7 mouse cellular contexts compared by ENCODE assay signal in the genomic region with DNA sequence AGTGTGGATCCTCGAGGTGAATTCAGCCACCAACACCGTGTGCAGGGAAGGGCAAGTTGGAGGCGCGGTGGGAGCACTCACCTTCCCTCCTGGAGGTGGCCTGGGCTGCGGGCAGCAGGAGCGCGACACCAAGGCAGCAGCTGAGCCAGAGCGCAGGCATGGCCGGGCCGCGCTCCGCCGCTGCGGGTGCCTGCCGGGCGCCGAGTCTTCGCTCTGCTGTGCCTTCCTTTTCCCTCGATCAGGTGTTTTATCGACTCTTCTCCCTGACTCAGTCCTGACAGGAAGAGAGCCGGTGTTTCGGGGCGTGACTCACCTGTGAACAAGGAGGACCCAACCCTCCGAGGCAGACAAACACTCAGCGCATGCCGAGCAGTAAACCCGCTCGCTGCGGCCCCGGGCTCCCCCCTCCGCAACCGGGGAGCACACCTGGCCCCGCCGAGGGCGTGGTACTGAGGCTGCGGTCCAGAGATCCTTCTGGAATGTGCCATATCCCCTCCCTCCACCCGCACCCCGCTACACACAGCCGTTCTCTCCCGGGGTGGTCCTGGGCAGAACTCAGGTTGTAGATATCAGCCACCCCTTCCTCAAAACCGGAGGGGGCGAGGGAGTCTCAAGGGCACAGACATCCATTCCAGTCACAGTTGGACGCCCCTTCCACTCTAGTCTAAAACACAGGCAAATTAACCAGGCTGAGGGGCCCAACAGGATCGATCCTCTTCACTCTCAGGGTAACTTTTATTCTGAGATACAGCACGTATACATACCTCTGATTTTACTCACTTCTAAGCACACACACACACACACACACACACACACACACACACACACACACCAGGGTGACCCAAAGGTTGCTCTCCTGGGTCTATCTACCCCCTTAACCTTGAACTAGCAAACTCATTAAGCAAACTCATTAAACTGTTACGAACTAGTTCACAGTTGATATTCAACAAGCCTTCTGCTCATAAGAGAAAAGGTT. TPM values are rescaled to one million over a fixed set of nuclear protein-coding genes. Genes with fewer than 3 reads are reported as not detected.
DNase-seq lines count a peak whose midpoint lies in the region; ATAC-seq and TF ChIP-seq lines count a peak whose summit lies in the region.

A gene (minus strand): TSS at position 620 of the 976 bp plus-strand sequence.

- peak; percentile 25 for DNase-seq in adrenal gland, adult 2 months
- no peak for DNase-seq in liver, embryonic 13.5 days
- no peak for DNase-seq in gastrocnemius, postnatal 10 days

- H3K4me2 ChIP-seq in intestine, embryonic 15.5 days (replicated peaks) = peak within 1 kb of the TSS; percentile 81
- peak within 1 kb of the TSS; percentile 53 for H3K4me2 ChIP-seq in liver, embryonic 13.5 days
- peak within 1 kb of the TSS; percentile 76 for H3K4me2 ChIP-seq in neural tube, embryonic 14.5 days (ENCODE audit: low read depth, low read length)

- peak within 1 kb of the TSS; percentile 5; the same call in 1 of the 2 replicates for H3K4me3 ChIP-seq in embryonic fibroblast, embryonic 13.5 days (ENCODE audit: insufficient read depth, low read length)
- peak within 1 kb of the TSS; percentile 46 for H3K4me3 ChIP-seq in intestine, embryonic 15.5 days (replicated peaks)
- H3K4me3 ChIP-seq in liver, embryonic 13.5 days (replicated peaks) = peak within 1 kb of the TSS; percentile 32
- peak within 1 kb of the TSS; percentile 39 for H3K4me3 ChIP-seq in neural tube, embryonic 14.5 days (ENCODE audit: low read depth, low read length)

- 4% methylated on average over 46 of the region's 46 CpGs for WGBS in intestine, embryonic 15.5 days
- WGBS in liver, embryonic 13.5 days (ENCODE audit: insufficient replicate concordance) = 4% methylated on average over 44 of the region's 46 CpGs
- 4% methylated on average over 46 of the region's 46 CpGs for WGBS in neural tube, embryonic 14.5 days

- H3K27ac ChIP-seq in embryonic fibroblast, embryonic 13.5 days (ENCODE audit: insufficient read depth, low read length) = no peak within 1 kb of the TSS
- peak within 1 kb of the TSS; percentile 62; the same call in 1 of the 2 replicates for H3K27ac ChIP-seq in intestine, embryonic 15.5 days
- no peak within 1 kb of the TSS for H3K27ac ChIP-seq in liver, embryonic 13.5 days
- H3K27ac ChIP-seq in neural tube, embryonic 14.5 days (ENCODE audit: low read depth, low read length) = no peak within 1 kb of the TSS

- peak within 1 kb of the TSS; percentile 51 for H3K9ac ChIP-seq in intestine, embryonic 15.5 days
- H3K9ac ChIP-seq in liver, embryonic 13.5 days = no peak within 1 kb of the TSS
- peak within 1 kb of the TSS; percentile 55 for H3K9ac ChIP-seq in neural tube, embryonic 14.5 days (replicated peaks; ENCODE audit: low read depth, low read length)

- 0 out of 2 replicates have a peak, but pooled peaks cover 3% of the 10 kb centered on the region for H3K27me3 ChIP-seq in intestine, embryonic 15.5 days (replicated peaks)
- H3K27me3 ChIP-seq in liver, embryonic 13.5 days = peaks cover 50% of the 10 kb centered on the region
- H3K27me3 ChIP-seq in neural tube, embryonic 14.5 days (ENCODE audit: control insufficient read depth, insufficient read depth, low read length) = peaks cover 19% of the 10 kb centered on the region

- no peaks in the 10 kb centered on the region for H3K36me3 ChIP-seq in intestine, embryonic 15.5 days
- H3K36me3 ChIP-seq in liver, embryonic 13.5 days = no peaks in the 10 kb centered on the region
- H3K36me3 ChIP-seq in neural tube, embryonic 14.5 days (ENCODE audit: control insufficient read depth, insufficient read depth, low read length) = no peaks in the 10 kb centered on the region

- no peak for TF ChIP-seq CTCF in embryonic fibroblast, embryonic 13.5 days (IDR thresholded peaks at IDR 0.05; ENCODE audit: borderline replicate concordance, insufficient read depth, low read length)

- ATAC-seq in CD4-positive, CD25-positive, alpha-beta regulatory T cell, adult 4 months = peak; percentile 47
- peak; percentile 94 for ATAC-seq in intestine, embryonic 15.5 days
- no peak for ATAC-seq in liver, embryonic 13.5 days (ENCODE audit: low read depth)
- peak; percentile 70 for ATAC-seq in neural tube, embryonic 14.5 days (ENCODE audit: low read depth)

- no peak for TF ChIP-seq POLR2A in embryonic fibroblast, embryonic 13.5 days (IDR thresholded peaks at IDR 0.05; ENCODE audit: low read depth, low read length)

- no peaks in the 10 kb centered on the region for H3K9me3 ChIP-seq in intestine, embryonic 15.5 days
- H3K9me3 ChIP-seq in liver, embryonic 13.5 days (replicated peaks) = no peaks in the 10 kb centered on the region
- no peaks in the 10 kb centered on the region for H3K9me3 ChIP-seq in neural tube, embryonic 14.5 days (ENCODE audit: control insufficient read depth, low read length)

- no peaks in the 10 kb centered on the region; the same call in 1 of the 2 replicates for H3K4me1 ChIP-seq in embryonic fibroblast, embryonic 13.5 days (ENCODE audit: control insufficient read depth, insufficient read depth, low read length)
- peaks cover 12% of the 10 kb centered on the region for H3K4me1 ChIP-seq in intestine, embryonic 15.5 days (replicated peaks)
- H3K4me1 ChIP-seq in liver, embryonic 13.5 days (replicated peaks) = no peaks in the 10 kb centered on the region
- peaks cover 10% of the 10 kb centered on the region; the same call in 1 of the 2 replicates for H3K4me1 ChIP-seq in neural tube, embryonic 14.5 days (ENCODE audit: control insufficient read depth, insufficient read depth, low read length)

RNA-seq across cellular contexts. Expression of the gene that starts here (rescaled TPM):
- under 1 TPM; 0.35 to 0.50 TPM for polyA plus RNA-seq in CD4-positive, CD25-positive, alpha-beta regulatory T cell, adult 4 months (2017; shearing (Covaris generic))
- 1 to 10 TPM in 1 of 2 experiments, under 1 TPM in 1; 0.75 to 3.1 TPM for total RNA-seq in adrenal gland, adult 2 months (2021)
- 0.10 TPM in 1 of 2 replicates, not detected in the other for polyA plus RNA-seq in adrenal gland, adult 2 months (2012; rRNA removed)
- polyA plus RNA-seq in embryonic fibroblast, embryonic 13.5 days (2011; ENCODE audit: insufficient read length, low read depth, missing spikeins) = 3.3 and 7.9 TPM in 2 replicates
- 7.2 and 7.3 TPM in 2 replicates for polyA plus RNA-seq in intestine, embryonic 15.5 days (2015; fragmentation: Nextera tagmentation; extraction: Ambion mirVana)
- 0.16 and 0.20 TPM in 2 replicates for polyA plus RNA-seq in liver, embryonic 13.5 days (2015; fragmentation: Nextera tagmentation; extraction: Ambion mirVana)
- polyA plus RNA-seq in neural tube, embryonic 14.5 days (2014; fragmentation: Nextera tagmentation; extraction: Ambion mirVana) = 1.4 and 1.5 TPM in 2 replicates
- 1 to 10 TPM; 2.6 to 4.6 TPM for total RNA-seq in gastrocnemius, postnatal 10 days (2021)

Comparison
In these comparisons a context has a peak if more than half of its experiments do, and no peak if none do; other contexts are left out.
1. Peak in ATAC-seq in CD4-positive, CD25-positive, alpha-beta regulatory T cell, adult 4 months; RNA of the gene not detected or under 1 TPM.